9 mouse cellular contexts compared by ENCODE assay signal in the genomic region with DNA sequence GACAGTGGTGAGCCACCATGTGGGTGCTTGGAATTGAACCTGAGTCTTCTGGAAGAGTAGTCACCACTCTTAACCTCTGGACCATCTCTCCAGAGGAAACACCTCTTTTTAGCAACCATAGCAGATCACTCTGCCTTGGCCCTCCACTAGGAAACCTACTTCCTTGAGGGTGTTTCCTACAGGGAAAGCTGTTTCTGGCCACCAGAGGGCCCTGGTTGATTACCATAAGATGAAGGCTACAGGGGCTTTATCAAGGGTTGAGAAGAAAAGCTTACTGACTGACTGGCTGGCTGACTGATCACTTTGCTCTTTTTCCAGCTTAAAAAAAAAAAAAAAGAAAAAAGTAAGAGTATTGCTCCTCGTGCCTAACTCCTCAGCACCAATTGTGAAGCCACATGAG. TPM values are rescaled to one million over a fixed set of nuclear protein-coding genes. Genes with fewer than 3 reads are reported as not detected.
DNase-seq lines count a peak whose midpoint lies in the region; ATAC-seq and TF ChIP-seq lines count a peak whose summit lies in the region.
"Had no signal": no experiment of that assay in that cellular context is flagged by ENCODE, and none has a peak within 500 bp of the region (broad histone marks: within the 10 kb centered on the region; RNA-seq: fewer than 3 reads in every experiment).

No protein-coding gene starts in this region.

- TF ChIP-seq CTCF in hindbrain, postnatal 0 days (IDR thresholded peaks at IDR 0.05; ENCODE audit: low read depth), result peak; percentile 84
- peak; percentile 43; the same call in 1 of the 2 replicates for TF ChIP-seq CTCF in small intestine, adult 2 months (IDR thresholded peaks at IDR 0.05; ENCODE audit: extremely low read depth, insufficient read length, insufficient replicate concordance, low read depth, low read length)

- no peak overlapping the region for H3K9ac ChIP-seq in heart, embryonic 11.5 days (ENCODE audit: low read depth, low read length)
- H3K9ac ChIP-seq in hindbrain, postnatal 0 days (replicated peaks; ENCODE audit: low read length), result no peak overlapping the region

- WGBS in heart, embryonic 11.5 days (ENCODE audit: insufficient replicate concordance), result 0% methylated on average over 1 of the region's 1 CpGs
- WGBS in hindbrain, postnatal 0 days, result 3% methylated on average over 1 of the region's 1 CpGs
- WGBS in small intestine, adult 2 months, result 2% methylated on average over 1 of the region's 1 CpGs

- no peak for TF ChIP-seq POLR2A in small intestine, adult 2 months (IDR thresholded peaks at IDR 0.05; ENCODE audit: low read depth, low read length)

- no peaks in the 10 kb centered on the region for H3K9me3 ChIP-seq in heart, embryonic 11.5 days (replicated peaks; ENCODE audit: control insufficient read depth, low read length)
- H3K9me3 ChIP-seq in hindbrain, postnatal 0 days (ENCODE audit: low read length), result no peaks in the 10 kb centered on the region

- H3K27me3 ChIP-seq in heart, embryonic 11.5 days (ENCODE audit: control insufficient read depth, insufficient read depth, low read length), result no peaks in the 10 kb centered on the region
- H3K27me3 ChIP-seq in hindbrain, postnatal 0 days (ENCODE audit: insufficient read depth, low read length), result no peaks in the 10 kb centered on the region
- no peaks in the 10 kb centered on the region for H3K27me3 ChIP-seq in small intestine, adult 2 months (ENCODE audit: control insufficient read depth, insufficient read depth, low read length)

- peak; percentile 98 for DNase-seq in heart, adult 11 months
- peak; percentile 89 for DNase-seq in cerebellum, postnatal 10 days
- peak; percentile 57 to 85 for DNase-seq in frontal cortex, postnatal 36 days (ENCODE audit: low spot score in 2 of 2)
- DNase-seq in hindbrain, postnatal 0 days (ENCODE audit: low spot score), result peak; percentile 90
- peak; percentile 63 to 75 for DNase-seq in layer of hippocampus, postnatal 36 days

- no peak overlapping the region for H3K4me2 ChIP-seq in heart, embryonic 11.5 days
- H3K4me2 ChIP-seq in hindbrain, postnatal 0 days (ENCODE audit: low read depth, low read length), result no peak overlapping the region

- H3K36me3 ChIP-seq in heart, embryonic 11.5 days (ENCODE audit: control insufficient read depth, insufficient read depth, low read length), result no peaks in the 10 kb centered on the region
- H3K36me3 ChIP-seq in hindbrain, postnatal 0 days (ENCODE audit: insufficient read depth, low read length), result no peaks in the 10 kb centered on the region
- H3K36me3 ChIP-seq in small intestine, adult 2 months (ENCODE audit: control insufficient read depth, insufficient read depth, low read length), result no peaks in the 10 kb centered on the region

- H3K27ac ChIP-seq in heart, embryonic 11.5 days (ENCODE audit: low read depth, low read length), result no peak overlapping the region
- H3K27ac ChIP-seq in hindbrain, postnatal 0 days, result no peak overlapping the region
- H3K27ac ChIP-seq in small intestine, adult 2 months (ENCODE audit: insufficient read depth, low read depth, low read length), result no peak overlapping the region

- ATAC-seq in heart, embryonic 11.5 days (replicated peaks; ENCODE audit: insufficient number of reproducible peaks, low FRiP score, low TSS enrichment), result no peak
- ATAC-seq in hindbrain, postnatal 0 days, result peak; percentile 77
- ATAC-seq in megakaryocyte-erythroid progenitor cell, adult 5-6 weeks (replicated peaks; ENCODE audit: low FRiP score, low TSS enrichment, poor library complexity, severe bottlenecking), result peak; percentile 69

- no peak overlapping the region for H3K4me3 ChIP-seq in heart, embryonic 11.5 days (ENCODE audit: low read depth, low read length)
- no peak overlapping the region for H3K4me3 ChIP-seq in hindbrain, postnatal 0 days (ENCODE audit: low read length)
- H3K4me3 ChIP-seq in small intestine, adult 2 months (ENCODE audit: low read depth, low read length), result no peak overlapping the region

- peaks cover 20% of the 10 kb centered on the region for H3K4me1 ChIP-seq in heart, embryonic 11.5 days (ENCODE audit: control insufficient read depth, insufficient read depth, low read length)
- H3K4me1 ChIP-seq in hindbrain, postnatal 0 days (ENCODE audit: insufficient read depth, low read length), result no peaks in the 10 kb centered on the region
- no peaks in the 10 kb centered on the region for H3K4me1 ChIP-seq in small intestine, adult 2 months (ENCODE audit: control insufficient read depth, insufficient read depth, insufficient read length, low read length)

RNA-seq across cellular contexts. Expression of gene Creg2, which starts 34.6 kb away (rescaled TPM):
- 0.03 and 0.06 TPM in 2 replicates for polyA plus RNA-seq in heart, embryonic 11.5 days (2014; fragmentation: Nextera tagmentation; extraction: Ambion mirVana)
- total RNA-seq in hindbrain, postnatal 0 days (2014; rRNA removed), result 17.6 and 20.2 TPM in 2 replicates
- polyA plus RNA-seq in hindbrain, postnatal 0 days (2015; fragmentation: Nextera tagmentation; extraction: Ambion mirVana), result 14.1 and 15.7 TPM in 2 replicates
- total RNA-seq in layer of hippocampus, postnatal 36 days (2021), result 100 to 1,000 TPM in 1 of 2 experiments, 10 to 100 TPM in 1; 96.3 to 105 TPM
- total RNA-seq in megakaryocyte-erythroid progenitor cell, adult 5-6 weeks (2014; fragmentation: Nextera tagmentation), result not detected in 2 replicates
- not detected in 2 replicates for total RNA-seq in megakaryocyte-erythroid progenitor cell, adult 5-6 weeks (2017)
- 0.03 and 0.10 TPM in 2 replicates for polyA plus RNA-seq in small intestine, adult 2 months (2012; rRNA removed)
- polyA plus RNA-seq: C2C12 had no signal

RNA-seq across cellular contexts. Expression of gene Rfx8, which starts 35.0 kb away (rescaled TPM):
- polyA plus RNA-seq in heart, embryonic 11.5 days (2014; fragmentation: Nextera tagmentation; extraction: Ambion mirVana), result 0.74 and 1.5 TPM in 2 replicates
- 0.10 and 0.97 TPM in 2 replicates for total RNA-seq in hindbrain, postnatal 0 days (2014; rRNA removed)
- 0.39 and 0.68 TPM in 2 replicates for polyA plus RNA-seq in hindbrain, postnatal 0 days (2015; fragmentation: Nextera tagmentation; extraction: Ambion mirVana)
- under 1 TPM in 1 of 2 experiments, not detected in 1; 0.32 TPM for total RNA-seq in layer of hippocampus, postnatal 36 days (2021)
- not detected in 2 replicates for total RNA-seq in megakaryocyte-erythroid progenitor cell, adult 5-6 weeks (2014; fragmentation: Nextera tagmentation)
- total RNA-seq in megakaryocyte-erythroid progenitor cell, adult 5-6 weeks (2017), result 0.65 TPM in 1 of 2 replicates, not detected in the other
- polyA plus RNA-seq in small intestine, adult 2 months (2012; rRNA removed), result 0.04 TPM in 1 of 2 replicates, not detected in the other

Comparison
In these comparisons a context has a peak if more than half of its experiments do, and no peak if none do; other contexts are left out.
1. RNA of gene Creg2, which starts 34.6 kb away (total RNA-seq): 96.3 to 105 TPM in layer of hippocampus, postnatal 36 days and 17.6 to 20.2 TPM in hindbrain, postnatal 0 days; not detected in megakaryocyte-erythroid progenitor cell, adult 5-6 weeks; every median in the first group is over 10 times any median in the second.
2. Peak in every context shown above with its lines, with median percentiles within 50 percentile points of each other: DNase-seq.